Mouse (Mus musculus) megakaryocyte, embryonic 14.5 days (primary cell): ENCODE measurements at regions not wholly inside any gene's neighbourhood (a gene's known extent, or its start where the extent isn't known, plus 50 kb on each side); places are given as distances from the start of the nearest gene placed in this dataset.

Experiments
- FLI1 ChIP-seq: IDR thresholded peaks from 2 replicates; pipeline ENCODE4 v1.6.1; 2012; ENCODE audit warnings: low read length, inconsistent platforms, mixed read lengths
- GATA1 ChIP-seq: IDR thresholded peaks from 3 replicates; pipeline ENCODE4 v1.6.1; 2012; ENCODE audit warnings: mixed read lengths, low read length, inconsistent platforms, borderline replicate concordance

GRCm38 (mm10) chr13:80963591-80963940, 80.4 kb downstream of the Arrdc3 start:
- TF ChIP-seq GATA1: no peak
- TF ChIP-seq FLI1: no peak
